Mouse (Mus musculus): ENCODE measurements around the gene Tmem82.

- TF ChIP-seq CTCF (IDR thresholded peaks at IDR 0.05; ENCODE audit: low read depth, low read length) (no peak), TAL1 (conservative IDR thresholded peaks at IDR 0.05; ENCODE audit: low read depth, low read length) (no peak), GATA2 (IDR thresholded peaks at IDR 0.05; ENCODE audit: borderline replicate concordance, low read depth, low read length) (no peak), GATA1 (IDR thresholded peaks at IDR 0.05; ENCODE audit: borderline replicate concordance, low read length) (no peak)
These were observed 23.3 kb downstream of the Tmem82 start for GRCm38 (mm10) chr4:141595138-141595537.
